Mouse (Mus musculus) NIH3T3 (cell line): ENCODE results near the gene H2-Aa.
A peak's percentile ranks its signal among the peaks of the same experiment; 100 is the strongest.
"Not testable (repeated sequence)": the region's sequence is repeated elsewhere in the genome, so short reads cannot be mapped to it uniquely, and the experiment has no call there.

Source experiments
- DNase-seq: peaks from one replicate; pipeline ENCODE4 v3.0.0-alpha.2; 2012; ENCODE audit warnings: low read depth

H2-Aa gene

DNA sequence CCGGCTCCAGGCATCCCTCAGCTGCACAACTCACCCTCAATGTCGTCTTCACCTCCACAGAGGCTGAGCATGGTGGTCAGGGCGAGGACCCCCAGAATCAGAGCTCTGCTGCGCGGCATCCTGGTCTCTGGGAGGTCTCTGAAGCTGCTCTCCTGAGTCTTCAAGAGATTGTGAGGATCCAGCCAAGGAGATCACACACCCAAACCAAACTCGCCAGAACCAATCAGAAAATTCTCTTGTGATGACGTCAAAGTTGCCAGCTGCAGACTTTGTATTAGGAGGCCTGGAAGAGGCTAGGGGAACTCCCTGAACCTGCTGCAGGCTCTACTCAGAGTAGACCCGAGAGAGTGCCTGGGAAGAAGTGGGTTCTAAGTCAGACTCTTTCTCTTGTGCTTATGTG is at the start of gene H2-Aa:
Gene H2-Aa (minus strand): TSS at position 176 of the 400 bp plus-strand sequence.
- peak; percentile 83 for DNase-seq

DNA sequence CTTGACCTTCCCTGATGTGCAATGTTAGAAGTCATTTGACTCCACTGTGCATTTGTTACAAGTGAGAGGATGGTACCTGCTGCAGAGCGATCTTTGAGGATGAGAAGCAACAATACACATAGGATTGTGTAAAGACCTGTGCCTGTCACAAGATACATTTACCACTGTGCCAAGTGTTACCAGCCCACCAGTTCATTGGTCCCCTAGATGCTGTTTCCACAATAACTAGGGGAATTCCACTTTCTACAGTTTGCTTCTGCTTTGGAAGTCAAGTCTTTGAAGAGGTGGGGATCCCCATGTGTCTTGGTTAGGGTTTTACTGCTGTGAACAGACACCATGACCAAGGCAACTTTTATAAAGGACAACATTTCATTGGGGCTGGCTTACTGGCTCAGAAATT is 43.6 kb upstream of the H2-Aa start:
- DNase-seq, result no peak

DNA sequence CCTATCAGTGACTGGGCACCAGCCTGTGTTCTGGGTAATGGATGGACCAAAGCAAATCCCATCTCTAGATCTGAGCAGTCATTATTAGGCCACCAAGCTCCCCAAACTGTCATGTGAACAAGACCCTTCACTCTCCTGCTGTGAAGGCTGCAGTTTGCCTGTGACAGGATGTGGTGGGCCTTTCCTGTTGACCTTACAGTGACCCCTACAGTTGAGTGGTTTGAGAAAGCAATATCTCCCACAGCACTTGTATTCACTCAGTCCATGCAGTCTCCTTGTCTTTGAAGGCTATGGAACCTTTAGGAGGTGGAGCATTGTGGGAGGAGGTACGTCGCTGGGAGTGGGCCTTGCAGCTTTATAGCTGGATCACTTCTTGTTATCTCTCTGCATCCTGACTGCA is 42.2 kb upstream of the H2-Aa start:
- no peak for DNase-seq

DNA sequence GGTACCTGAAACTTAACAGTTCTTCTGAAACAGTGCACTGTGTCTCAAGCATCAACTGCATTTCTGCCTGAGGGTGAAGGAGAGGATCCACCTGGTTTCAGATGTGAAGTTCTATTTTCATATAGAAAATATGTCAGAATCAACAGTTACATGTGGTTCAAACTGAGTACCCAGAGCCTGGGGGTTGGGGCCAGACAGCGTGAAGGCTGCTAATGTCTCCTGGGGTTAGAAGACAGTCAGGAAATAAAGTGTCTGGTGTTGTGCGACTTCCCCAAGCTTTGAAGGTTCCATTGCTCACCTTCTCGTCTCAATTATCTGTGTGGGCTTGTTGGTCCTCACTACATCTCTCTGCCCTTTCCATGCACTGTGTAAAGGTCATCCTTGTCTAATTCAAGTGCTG is 38.8 kb upstream of the H2-Aa start:
- DNase-seq, result no peak

DNA sequence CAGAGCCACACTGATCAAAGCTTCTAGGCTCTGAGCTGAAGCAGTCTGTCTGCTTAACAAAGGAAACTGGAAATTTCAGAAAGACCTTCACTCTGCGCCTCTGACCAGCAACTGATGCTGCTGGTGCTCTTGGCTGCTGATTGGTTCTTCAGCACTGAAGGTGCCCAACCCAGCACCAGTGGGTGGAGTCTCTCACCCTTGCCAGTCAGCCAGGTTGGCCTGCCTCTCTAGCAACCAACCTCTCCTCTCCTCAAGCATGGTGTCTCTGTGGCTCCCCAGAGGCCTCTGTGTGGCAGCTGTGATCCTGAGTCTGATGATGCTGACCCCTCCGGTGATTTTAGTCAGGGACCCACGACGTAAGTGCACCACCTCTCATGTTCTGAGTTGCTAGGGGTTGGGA is 37.8 kb upstream of the H2-Aa start, which contains the start of gene H2-Eb2:
Gene H2-Eb2 (plus strand): TSS at position 230 of the 400 bp plus-strand sequence.
- DNase-seq, result no peak

DNA sequence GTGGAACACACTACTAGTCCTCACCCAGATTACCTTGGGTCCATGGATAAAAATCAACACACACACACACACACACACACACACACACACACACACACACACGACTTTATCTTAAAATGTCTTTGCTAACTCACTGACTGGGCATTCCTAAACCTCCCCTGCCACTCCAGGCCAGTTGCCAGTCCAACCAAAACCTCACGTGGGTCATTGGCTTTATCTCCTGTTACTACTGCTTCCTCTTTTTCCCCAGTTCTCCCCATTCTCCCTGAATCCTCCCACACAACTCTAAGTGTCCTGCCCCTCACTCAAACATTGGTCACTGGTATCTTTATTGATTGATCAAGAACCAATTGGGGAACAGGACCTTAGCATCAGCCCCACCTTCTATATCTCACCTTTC is 29.7 kb upstream of the H2-Aa start:
- DNase-seq, result no peak

DNA sequence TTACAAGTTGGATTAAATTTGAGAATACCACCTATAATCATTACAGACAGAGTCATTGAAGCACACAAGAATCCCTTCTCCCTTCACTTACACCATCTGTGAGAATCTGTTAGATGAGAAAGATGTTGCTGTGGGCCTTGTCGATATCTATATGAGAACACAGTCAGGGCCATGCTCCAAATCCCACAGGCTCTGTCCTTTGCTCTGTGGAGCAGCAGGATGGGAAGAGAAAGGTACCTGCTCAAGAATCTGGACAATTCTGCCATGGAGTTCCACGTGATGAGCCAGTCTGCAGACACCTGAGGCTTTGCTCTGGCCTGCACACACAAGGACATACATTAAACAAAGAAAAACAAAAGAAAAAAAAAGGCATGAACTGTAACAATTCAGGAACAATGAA is 29.1 kb upstream of the H2-Aa start:
- no peak for DNase-seq

DNA sequence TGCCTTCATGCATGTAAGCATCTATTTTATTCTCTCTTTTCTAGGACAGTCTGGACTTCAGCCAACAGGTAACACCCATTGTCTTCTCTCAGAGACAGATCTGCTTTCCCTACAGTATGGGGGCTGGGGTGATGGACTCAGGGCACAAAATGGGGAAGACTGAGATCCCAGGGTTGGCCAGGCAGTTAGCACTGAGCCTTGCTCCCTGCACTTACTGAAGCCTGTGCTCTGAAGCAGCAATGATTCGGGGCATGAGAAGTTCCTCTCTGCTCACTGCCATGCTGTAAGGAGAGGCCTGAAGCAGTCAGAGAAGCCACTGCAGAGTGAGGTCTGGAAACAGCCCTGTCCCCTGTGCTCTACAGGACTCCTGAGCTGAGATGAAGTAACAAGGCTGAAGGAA is 27.9 kb upstream of the H2-Aa start:
- DNase-seq, result no peak

DNA sequence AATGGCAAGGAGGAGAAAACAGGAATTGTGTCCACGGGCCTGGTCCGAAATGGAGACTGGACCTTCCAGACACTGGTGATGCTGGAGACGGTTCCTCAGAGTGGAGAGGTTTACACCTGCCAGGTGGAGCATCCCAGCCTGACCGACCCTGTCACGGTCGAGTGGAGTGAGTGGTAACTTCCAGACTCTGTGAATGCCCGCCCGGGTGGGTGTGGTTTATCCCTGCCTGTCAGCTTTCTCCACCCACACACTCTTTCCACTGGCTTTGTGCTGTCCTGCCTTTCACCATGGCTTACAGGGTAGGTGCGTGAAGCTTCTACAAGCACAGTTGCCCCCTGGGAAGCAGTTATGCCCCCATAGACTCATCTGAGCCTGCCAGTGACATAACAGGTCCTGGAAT is 26.7 kb upstream of the H2-Aa start:
- no peak for DNase-seq

DNA sequence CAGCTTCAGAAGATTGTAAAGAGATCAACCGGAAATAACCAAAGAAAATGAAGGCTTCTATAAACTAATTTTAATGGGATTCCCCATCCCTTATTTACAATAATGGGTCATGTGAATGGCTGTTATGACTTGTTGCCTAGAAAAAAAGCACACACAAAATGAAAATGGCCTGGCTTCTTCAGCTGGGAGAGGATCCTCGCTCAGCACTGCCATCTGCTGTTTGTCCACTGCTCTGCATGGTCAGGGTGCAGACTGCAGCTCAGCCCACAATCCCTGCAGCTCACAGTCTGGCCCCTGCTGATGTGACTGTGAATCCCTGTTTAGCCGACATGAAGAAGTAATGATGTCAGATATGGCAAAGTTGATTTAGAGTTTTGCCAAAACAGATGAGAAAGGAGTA is 25.8 kb upstream of the H2-Aa start:
- DNase-seq, result peak; percentile 81

DNA sequence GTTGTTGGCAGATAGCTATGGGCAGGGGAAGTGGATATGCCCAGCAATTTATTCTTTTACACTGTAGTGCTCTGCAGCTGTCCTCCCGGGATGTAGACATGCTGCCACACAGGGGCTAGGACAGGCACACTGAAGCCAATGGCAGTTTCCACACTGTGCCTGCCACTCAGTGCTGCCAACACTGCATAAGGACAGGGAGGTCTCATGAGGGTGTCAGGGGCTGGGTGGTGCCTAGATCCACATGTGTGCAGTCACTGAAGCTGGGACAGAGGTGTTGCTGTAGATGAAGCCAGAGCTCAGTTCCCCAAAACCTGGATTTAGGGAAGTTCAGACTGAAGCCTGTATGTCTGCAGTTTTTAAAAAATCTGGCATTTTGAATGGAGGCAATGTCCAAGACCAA is 24.6 kb upstream of the H2-Aa start:
- no peak for DNase-seq

DNA sequence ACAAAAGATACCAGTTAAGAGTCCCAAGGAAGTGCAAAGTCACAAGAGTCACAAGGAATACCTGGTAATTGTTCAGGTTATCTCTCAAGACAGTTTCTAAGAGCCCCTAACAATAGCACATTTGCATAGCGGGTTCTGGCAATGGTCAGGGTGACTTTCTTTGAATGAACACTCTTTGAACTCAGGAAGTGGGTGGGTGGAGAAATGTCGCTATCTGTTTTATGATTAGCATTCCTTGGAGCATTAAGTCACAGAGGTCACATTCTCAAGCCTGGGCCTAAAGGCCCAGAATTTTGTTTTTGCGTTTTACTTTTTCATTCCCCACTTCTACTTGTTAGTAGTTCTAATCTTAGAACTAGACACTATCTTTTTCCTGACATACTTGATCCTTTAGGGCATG is 22.9 kb upstream of the H2-Aa start:
- DNase-seq, result not testable (repeated sequence)

DNA sequence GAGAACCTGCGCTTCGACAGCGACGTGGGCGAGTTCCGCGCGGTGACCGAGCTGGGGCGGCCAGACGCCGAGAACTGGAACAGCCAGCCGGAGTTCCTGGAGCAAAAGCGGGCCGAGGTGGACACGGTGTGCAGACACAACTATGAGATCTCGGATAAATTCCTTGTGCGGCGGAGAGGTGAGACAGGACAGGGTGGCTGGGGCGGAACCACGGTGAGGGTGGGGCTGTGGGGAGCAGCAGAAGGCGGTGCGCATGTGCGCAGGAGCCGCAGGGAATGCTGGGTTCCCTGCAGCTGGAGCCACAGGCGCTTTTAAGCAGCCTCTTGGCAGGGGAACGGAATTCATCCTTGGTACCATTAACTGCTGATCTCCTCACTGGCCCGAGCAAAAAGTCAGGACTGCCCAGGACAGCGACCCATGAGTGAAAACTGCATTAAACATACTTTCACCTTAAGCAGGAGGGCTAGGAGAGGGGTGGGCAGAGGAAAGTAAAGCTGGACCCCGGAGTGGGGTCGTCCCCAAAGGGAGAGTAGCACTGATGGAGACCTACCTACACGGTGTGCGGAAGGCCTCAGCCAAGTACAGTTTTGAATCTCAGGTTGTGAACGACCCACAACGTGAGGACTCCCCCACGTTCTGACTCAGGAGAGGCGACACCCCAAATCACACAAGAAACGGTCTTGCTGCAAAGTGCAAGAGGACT is 22.2 kb upstream of the H2-Aa start:
- no peak for DNase-seq

DNA sequence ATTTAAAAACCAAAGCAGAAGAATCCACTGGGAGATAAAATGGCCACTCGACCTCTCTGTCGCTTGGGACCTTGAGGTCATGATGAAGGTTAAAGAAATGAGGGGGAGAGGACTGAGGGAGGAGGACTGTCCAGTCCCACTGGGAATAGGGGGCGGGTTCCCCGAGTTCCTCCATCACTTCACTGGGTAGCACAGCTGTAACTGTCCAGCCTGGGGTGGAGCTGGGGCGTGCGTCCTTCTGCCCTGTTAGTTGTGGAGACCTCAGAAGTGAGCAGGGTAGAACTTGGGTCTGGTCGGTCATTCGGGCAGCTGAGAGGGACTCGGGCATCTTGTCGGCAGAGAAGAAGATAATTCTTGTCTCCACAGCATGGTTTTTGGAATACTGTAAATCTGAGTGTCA is 21.6 kb upstream of the H2-Aa start:
- no peak for DNase-seq

DNA sequence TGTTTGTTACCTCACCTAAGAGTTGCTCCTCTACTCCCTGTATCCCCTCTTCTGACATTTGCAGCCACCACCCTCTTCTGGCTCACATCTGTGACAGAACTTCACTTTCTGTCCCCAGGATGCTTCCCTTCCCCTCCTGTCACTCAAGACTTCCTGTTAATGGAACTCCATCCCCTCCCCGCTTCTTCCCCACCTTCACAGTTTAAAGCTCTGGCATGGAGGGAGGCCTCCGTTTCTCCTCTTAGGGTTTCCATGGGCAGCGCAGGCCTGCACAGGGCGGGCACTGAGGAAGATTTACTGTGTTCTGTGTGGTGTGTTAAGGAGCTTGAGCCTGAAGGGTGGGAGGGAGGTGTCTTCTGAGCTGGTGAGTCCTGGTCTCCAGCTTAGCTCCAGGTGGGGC is 20.5 kb upstream of the H2-Aa start:
- DNase-seq, result no peak

DNA sequence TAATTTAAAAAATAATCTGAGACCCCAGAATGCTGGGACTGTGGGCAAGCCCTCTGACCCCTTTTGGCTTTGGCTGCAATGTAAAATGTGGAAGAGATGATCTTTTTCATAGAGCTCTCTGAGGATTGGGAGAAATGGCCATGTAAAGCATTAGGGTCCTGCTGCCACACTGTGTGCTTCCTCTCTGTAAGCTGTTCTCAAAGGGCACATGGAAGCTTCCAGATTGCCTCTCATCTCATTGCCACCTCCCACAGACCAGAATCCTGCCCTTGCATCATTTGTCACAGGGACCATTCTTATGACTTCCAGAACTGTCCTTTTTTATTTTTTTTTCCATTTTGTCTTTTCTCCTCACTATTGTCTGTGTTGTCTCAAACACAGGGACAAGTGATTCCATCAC is 19.6 kb upstream of the H2-Aa start:
- DNase-seq, result no peak

DNA sequence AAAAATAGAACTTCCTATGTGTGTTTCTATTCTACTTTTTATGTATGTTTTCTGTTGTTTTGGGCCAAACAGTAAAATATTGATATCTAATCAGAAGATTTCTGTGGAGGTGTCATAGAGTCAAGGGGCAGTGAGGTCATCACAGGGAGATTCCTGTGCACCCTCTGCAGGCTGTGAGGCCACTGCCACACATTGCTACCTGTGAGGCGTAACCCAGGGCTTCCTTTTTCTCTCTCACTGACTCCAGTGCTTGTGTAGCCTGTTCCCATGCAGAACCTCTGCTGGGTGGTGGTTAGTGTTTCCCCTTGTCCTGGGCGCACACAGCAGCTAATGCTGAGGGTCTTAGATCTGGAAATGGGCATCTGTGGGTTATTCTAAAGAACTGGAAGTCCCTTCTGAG is 18.8 kb upstream of the H2-Aa start:
- no peak for DNase-seq

DNA sequence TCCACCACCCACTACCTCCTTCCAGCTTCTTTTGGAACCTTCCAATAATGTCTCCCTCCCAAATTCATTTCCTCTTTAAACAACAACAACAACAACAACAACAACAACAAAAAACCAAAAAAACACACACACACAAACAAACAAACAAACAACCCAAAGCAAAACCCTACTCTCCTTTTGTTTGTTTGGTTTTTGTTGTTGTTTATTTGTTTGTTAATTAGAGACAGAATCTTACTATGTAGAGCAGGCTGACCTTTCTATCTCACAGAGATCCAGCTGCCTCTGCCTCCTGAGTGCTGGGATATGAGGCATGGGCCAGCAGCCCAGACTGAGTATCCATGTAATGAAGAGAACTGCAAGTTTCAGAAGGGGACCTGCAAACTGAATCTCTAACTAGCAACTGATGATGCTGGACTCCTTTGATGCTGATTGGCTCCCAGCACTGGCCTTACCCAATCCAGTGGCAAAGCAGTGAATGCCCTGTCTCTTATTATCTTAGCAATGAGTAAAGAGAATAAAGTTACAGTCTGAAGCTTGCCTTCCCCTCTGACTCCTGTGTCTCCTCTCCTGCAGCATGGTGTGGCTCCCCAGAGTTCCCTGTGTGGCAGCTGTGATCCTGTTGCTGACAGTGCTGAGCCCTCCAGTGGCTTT is 17.9 kb upstream of the H2-Aa start, which contains the start of gene H2-Eb1:
Gene H2-Eb1 (plus strand): TSS at position 488 of the 651 bp plus-strand sequence.
- peak; percentile 82 for DNase-seq

DNA sequence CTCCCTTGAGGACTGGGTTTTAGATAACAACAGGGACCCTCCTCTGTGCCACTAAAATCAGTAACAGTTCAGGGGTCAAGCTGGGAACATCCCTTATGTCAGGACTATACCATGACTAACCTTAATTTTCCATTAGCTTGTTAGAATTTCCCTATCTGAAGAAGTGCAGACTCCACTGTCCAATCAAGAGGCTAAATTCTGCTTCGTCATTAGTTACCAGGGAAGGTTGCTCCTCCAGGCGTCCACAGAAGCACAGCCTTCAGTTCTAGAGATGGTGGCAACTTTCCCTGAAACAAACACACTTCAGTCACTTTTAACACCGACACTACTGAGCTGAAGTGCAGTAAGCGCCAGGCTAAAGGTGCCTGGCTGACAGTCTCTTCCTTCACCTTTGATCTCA is 17.1 kb upstream of the H2-Aa start:
- DNase-seq, result peak; percentile 76

DNA sequence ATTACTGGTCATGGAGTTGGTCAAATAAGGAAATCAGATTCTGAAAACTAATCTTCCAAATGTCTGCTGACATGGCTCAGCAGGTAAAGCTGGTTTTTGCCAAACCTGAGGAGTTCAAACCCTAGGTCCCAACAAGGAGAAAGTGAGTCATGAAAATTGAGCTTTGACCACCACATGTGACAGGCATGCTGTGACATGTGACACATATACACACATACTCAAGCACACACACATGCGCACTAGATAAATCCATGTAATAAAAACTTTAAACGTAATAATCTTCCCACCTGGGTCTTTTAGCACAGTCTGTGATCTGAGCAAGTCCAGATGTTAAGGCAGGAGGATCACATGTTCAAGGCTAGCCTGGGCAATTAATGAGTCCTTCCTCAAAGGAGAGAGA is 16.2 kb upstream of the H2-Aa start:
- DNase-seq, result no peak

DNA sequence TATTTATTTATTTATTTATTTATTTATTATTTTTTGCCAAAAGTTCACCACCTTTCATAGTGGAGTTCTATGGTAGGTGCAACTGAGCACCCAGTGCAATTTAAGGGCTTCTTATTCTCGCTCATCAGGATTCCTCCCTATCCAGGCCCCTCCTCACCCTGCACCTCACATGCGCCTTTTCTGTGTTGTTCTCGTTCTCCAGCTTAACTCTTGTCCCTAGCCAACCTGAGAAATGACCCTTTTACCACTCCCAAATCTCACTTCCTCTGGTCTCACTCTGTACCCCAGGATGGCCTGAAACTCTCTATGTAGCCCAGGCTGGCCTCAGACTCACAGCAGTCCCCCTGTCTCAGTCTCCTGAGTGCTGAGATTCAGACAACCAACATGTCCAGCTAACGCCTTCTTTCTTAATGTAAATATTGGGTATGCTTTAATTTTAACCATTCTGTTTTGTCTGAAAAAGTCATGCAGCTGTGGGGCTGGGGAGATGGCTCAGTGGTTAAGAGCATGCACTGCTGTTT is 14.1 kb upstream of the H2-Aa start:
- no peak for DNase-seq

DNA sequence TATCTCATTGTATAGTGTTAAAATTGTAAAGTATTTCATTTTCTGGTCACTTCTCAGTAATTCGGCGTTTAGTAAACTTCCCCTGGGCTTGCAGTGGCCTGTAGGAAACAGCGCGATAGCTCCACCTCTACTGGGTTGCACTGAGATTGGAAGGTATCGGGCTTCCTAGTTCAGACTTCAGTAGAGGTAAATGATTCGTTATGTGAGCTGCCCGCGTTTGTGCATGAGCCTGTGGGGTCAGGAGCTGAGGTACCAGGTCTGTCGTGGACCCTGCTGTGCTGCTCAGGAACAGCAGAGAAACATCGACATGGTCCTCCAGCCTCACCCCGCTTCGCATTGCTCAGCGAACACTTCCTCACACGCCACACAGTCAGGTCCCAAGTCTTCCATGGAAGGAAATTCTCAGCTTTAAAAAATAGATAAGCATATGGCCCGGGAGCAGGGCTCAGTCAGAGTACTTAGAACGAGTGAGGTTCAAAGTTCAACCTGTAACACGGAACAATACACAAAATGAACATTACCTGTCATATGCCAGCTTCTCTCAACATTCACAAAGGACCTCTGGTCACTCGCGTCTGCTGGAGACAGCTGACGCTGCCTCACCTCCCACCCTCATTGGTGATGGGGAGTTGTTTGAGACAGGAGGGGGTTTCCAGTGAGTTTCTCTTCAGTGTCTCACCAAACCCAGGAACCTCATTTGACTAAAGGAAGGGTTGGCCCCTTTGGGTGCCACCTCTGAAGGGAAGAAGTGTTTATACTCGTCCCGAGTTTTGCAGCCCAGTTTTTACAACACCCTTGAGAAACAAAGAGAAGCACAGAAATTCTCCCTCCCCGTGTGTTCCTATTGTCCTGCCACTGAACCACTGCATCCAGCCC is 13.3 kb upstream of the H2-Aa start:
- DNase-seq, result no peak

DNA sequence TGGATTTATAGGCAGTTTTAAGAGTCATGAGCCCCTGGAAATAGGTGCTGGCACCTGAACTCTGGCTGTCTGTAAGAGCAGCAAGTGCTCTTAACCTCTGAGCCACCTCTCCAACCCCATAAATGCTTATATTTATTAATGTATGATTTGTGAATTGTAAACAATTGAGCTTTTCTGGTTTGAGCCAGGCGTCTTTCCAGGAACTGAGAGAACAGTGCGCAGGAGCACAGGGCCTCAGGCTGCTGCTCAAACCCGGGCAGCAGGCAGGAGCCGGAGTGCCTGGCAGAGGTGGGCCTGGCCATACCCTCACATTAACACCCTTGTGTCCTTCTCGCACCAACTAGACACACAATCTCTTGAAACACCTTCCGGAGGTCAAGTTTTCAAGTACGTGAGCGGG is 12.4 kb upstream of the H2-Aa start:
- DNase-seq, result no peak
